Mouse (Mus musculus) G1E (cell line): ENCODE measurements around the gene Crtc1. TPM values are rescaled to one million over a fixed set of nuclear protein-coding genes. Genes with fewer than 3 reads are reported as not detected.

ENCODE experiments used
- ATAC-seq: 2 replicates; pipeline ENCODE4 v1.8.0; 2016; ENCODE audit warnings: mild to moderate bottlenecking; ENCODE audit not compliant: insufficient number of reproducible peaks, poor library complexity, low FRiP score, severe bottlenecking; ENCODE audit errors: extremely low read depth
- DNase-seq: peaks from one replicate; pipeline ENCODE4 v3.0.0; 2012; ENCODE audit warnings: low spot score
- H3K27me3 ChIP-seq: 2 replicates; pipeline ENCODE4 v1.6.1; 2012; ENCODE audit warnings: mild to moderate bottlenecking, low read length, inconsistent platforms; ENCODE audit not compliant: insufficient read depth
- H3K36me3 ChIP-seq: replicated peaks from 2 replicates; pipeline ENCODE3; 2012; ENCODE audit warnings: mild to moderate bottlenecking, inconsistent platforms
- H3K4me1 ChIP-seq: 2 replicates; pipeline ENCODE4 v1.6.1; 2012; ENCODE audit warnings: low read depth, low read length, inconsistent platforms, mixed read lengths; ENCODE audit not compliant: insufficient read depth
- H3K4me3 ChIP-seq: 2 replicates; pipeline ENCODE4 v1.5.1; 2012; ENCODE audit warnings: low read depth, mild to moderate bottlenecking, inconsistent platforms, low read length, moderate library complexity, mixed read lengths
- H3K9me3 ChIP-seq: replicated peaks from 2 replicates; pipeline ENCODE4 v1.6.1; 2012; ENCODE audit warnings: inconsistent platforms
- CTCF ChIP-seq: IDR thresholded peaks from 2 replicates; pipeline ENCODE4 v1.5.1; 2012; ENCODE audit warnings: low read depth, low read length, inconsistent platforms, mixed read lengths
- GATA1 ChIP-seq: IDR thresholded peaks from 2 replicates; pipeline ENCODE4 v1.6.1; 2012; ENCODE audit warnings: borderline replicate concordance, low read length, inconsistent platforms, mixed read lengths
- GATA2 ChIP-seq: IDR thresholded peaks from 2 replicates; pipeline ENCODE4 v1.6.1; 2012; ENCODE audit warnings: low read depth, low read length, inconsistent platforms, borderline replicate concordance
- POLR2AphosphoS5 ChIP-seq: IDR thresholded peaks from 2 replicates; pipeline ENCODE4 v1.6.1; 2012; ENCODE audit warnings: low read depth, low read length, inconsistent platforms; ENCODE audit not compliant: insufficient replicate concordance
- TAL1 ChIP-seq: conservative IDR thresholded peaks from 2 replicates; pipeline ENCODE4 v1.6.1; 2012; ENCODE audit warnings: low read depth, low read length, inconsistent platforms, mixed read lengths
- polyA plus RNA-seq: library from polyadenylated mRNA; stranded (reverse); fragments of >175 nt; gene quantifications from 2 replicates; pipeline ENCODE4 v1.2.3, GENCODE M21; 2012
- total RNA-seq, 2 experiments: library from RNA; stranded (forward) in 1 of 2; stranded (reverse) in 1 of 2; fragments of 200-1000 nt in 1 of 2; fragments of >200 nt in 1 of 2; fragmentation: Nextera tagmentation in 1 of 2; gene quantifications; 2 replicates each; pipeline ENCODE4 v1.2.3; 2014 to 2017

Crtc1 gene
- total and polyA plus RNA-seq, 3 experiments: 1.4 to 17.6 (median 15.3) TPM

GRCm38 (mm10) chr8:70352000-70352384 is 87.4 kb downstream of the Crtc1 start:
- H3K4me3 ChIP-seq: peak overlapping the region; percentile 93
- peaks cover 83% of the 10 kb centered on the region for H3K4me1 ChIP-seq
- ATAC-seq: no peak
- H3K27me3 ChIP-seq: no peaks in the 10 kb centered on the region
- TF ChIP-seq GATA1 (no peak), GATA2 (no peak), CTCF (no peak), TAL1 (no peak), POLR2AphosphoS5 (no peak)
- peaks cover 52% of the 10 kb centered on the region for H3K36me3 ChIP-seq
- DNase-seq: no peak
- H3K9me3 ChIP-seq: no peaks in the 10 kb centered on the region; the same call in 1 of the 2 replicates

- Histone ChIP-seq H3K4me1 (peaks cover 82% of the 10 kb centered on the region), H3K36me3 (peaks cover 59% of the 10 kb centered on the region), H3K9me3 (no peaks in the 10 kb centered on the region), H3K27me3 (no peaks in the 10 kb centered on the region), H3K4me3 (peak overlapping the region; percentile 93)
- ATAC-seq (no peak), DNase-seq (no peak)
- TF ChIP-seq POLR2AphosphoS5 (no peak), GATA1 (no peak), TAL1 (no peak), GATA2 (no peak), CTCF (no peak)
Observed at GRCm38 (mm10) chr8:70351035-70351999, 88.1 kb downstream of the Crtc1 start.

GRCm38 (mm10) chr8:70347860-70348420 is 91.4 kb downstream of the Crtc1 start:
- no peak overlapping the region for H3K4me3 ChIP-seq
- DNase-seq (no peak), ATAC-seq (no peak)
- H3K27me3 ChIP-seq: no peaks in the 10 kb centered on the region
- H3K36me3 ChIP-seq: peaks cover 92% of the 10 kb centered on the region
- H3K4me1 ChIP-seq: peaks cover 88% of the 10 kb centered on the region
- TF ChIP-seq POLR2AphosphoS5: no peak
- H3K9me3 ChIP-seq: no peaks in the 10 kb centered on the region

DNA sequence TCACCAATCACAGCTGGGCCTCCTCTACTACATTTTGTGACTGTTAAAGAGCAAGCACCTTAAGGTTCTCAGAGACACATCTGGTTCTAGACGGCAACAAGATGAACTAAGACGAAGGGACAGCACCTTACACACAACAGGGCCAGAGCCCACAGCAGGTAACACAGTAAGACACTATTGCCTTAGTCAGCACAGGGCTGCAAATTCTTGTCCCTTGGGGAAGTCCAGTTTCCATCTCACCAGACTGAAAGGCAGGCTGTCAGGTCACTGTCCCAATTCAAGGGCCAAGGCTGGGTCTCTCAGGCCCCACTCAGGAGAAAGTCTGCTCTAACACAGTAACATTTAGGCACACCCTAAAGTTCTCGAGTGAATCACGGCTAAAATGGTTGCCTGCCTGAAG is 91.9 kb downstream of the Crtc1 start:
- Histone ChIP-seq H3K9me3 (no peaks in the 10 kb centered on the region), H3K36me3 (peaks cover 97% of the 10 kb centered on the region), H3K4me3 (no peak overlapping the region), H3K4me1 (peaks cover 88% of the 10 kb centered on the region), H3K27me3 (no peaks in the 10 kb centered on the region)
- ATAC-seq: no peak
- no peak for DNase-seq
- TF ChIP-seq GATA2: no peak
- TF ChIP-seq CTCF: no peak
- TF ChIP-seq POLR2AphosphoS5: no peak
- no peak for TF ChIP-seq TAL1
- TF ChIP-seq GATA1: no peak

DNA sequence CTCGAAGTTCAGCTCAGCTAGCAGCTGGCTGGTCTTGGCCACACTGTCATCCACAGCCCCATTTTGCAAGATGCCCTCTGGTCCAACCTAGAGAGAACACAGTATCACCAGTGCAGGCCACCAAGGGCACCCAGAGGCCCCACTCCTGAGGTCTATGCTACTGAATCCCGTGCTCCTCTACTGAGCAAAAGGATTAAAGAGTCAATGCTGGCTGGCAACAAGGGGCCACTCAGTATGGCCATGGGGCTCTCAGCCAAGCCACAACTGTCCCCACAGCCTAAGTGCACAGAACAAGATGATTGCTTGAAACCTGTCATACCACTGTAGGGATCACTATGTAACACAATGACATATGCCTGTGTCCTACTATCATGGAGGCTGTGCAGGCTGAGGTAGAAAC is 95.1 kb downstream of the Crtc1 start:
- H3K9me3 ChIP-seq: no peaks in the 10 kb centered on the region
- peaks cover 71% of the 10 kb centered on the region for H3K4me1 ChIP-seq
- H3K36me3 ChIP-seq: peaks cover 100% of the 10 kb centered on the region
- no peak for ATAC-seq
- no peaks in the 10 kb centered on the region for H3K27me3 ChIP-seq
- DNase-seq: no peak
- H3K4me3 ChIP-seq: no peak overlapping the region
- no peak for TF ChIP-seq GATA2
- TF ChIP-seq POLR2AphosphoS5: no peak
- no peak for TF ChIP-seq GATA1

DNA sequence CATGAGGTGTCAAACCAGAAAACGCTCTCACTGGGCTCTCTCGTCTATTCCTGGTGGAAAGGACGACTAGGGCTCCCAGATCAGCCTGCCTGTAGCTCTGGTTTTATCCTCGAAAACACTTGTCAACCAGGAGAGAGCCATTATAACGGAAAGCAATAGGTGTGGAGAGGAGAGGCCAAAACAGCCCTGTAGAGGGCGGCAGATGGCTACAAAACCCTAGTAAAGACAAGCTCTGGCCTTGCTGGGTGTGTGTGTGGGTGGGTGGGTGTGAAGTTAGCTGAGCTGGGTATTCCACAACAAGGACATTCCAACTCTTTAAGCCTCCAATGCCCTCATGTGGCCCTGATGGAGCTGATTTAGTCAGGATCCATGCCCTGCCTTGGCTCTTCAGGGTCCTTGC is 95.7 kb downstream of the Crtc1 start:
- TF ChIP-seq GATA1 (no peak), GATA2 (no peak), CTCF (no peak), TAL1 (no peak), POLR2AphosphoS5 (no peak)
- Histone ChIP-seq H3K4me3 (no peak overlapping the region), H3K36me3 (peaks cover 100% of the 10 kb centered on the region), H3K27me3 (no peaks in the 10 kb centered on the region), H3K4me1 (peaks cover 68% of the 10 kb centered on the region), H3K9me3 (no peaks in the 10 kb centered on the region)
- ATAC-seq (no peak), DNase-seq (no peak)

- TF ChIP-seq CTCF: no peak
- TF ChIP-seq TAL1: no peak
- no peak for TF ChIP-seq POLR2AphosphoS5
- no peak for TF ChIP-seq GATA2
- TF ChIP-seq GATA1: no peak
- ATAC-seq (no peak), DNase-seq (no peak)
- H3K36me3 ChIP-seq: peaks cover 100% of the 10 kb centered on the region
- H3K27me3 ChIP-seq: no peaks in the 10 kb centered on the region
- H3K4me3 ChIP-seq: no peak overlapping the region
- H3K9me3 ChIP-seq: no peaks in the 10 kb centered on the region
- H3K4me1 ChIP-seq: peaks cover 62% of the 10 kb centered on the region
Observed at GRCm38 (mm10) chr8:70343076-70343475, 96.3 kb downstream of the Crtc1 start.
